Mouse (Mus musculus): ENCODE measurements around the gene Fam189a2. TPM values are rescaled to one million over a fixed set of nuclear protein-coding genes. Genes with fewer than 3 reads are reported as not detected.

The Fam189a2 gene
- not detected for polyA plus RNA-seq (2017; shearing (Covaris generic))

GRCm38 (mm10) chr19:24030871-24031556 lies at the start of gene Fam189a2:
TSS of gene Fam189a2 (minus strand) at chr19:24031019.

Other genes with a start within 250 kb of the Fam189a2 start
- 14.4 TPM for gene Tjp2, start 194.0 kb upstream of the Fam189a2 start, polyA plus RNA-seq (2017; shearing (Covaris generic))
- 17.2 TPM for gene Fxn, start 249.6 kb upstream of the Fam189a2 start, polyA plus RNA-seq (2017; shearing (Covaris generic))